In genomic region chr2:67983563-67983962, GRCm38 (mm10) we compare ENCODE assay signal across 35 mouse cellular contexts.
"Had no signal": no experiment of that assay in that cellular context is flagged by ENCODE, and none has a peak within 500 bp of the region (broad histone marks: within the 10 kb centered on the region; RNA-seq: fewer than 3 reads in every experiment).

No protein-coding gene starts in this region.

- H3K27me3 ChIP-seq: heart, embryonic 12.5 days; heart, embryonic 13.5 days; heart, embryonic 15.5 days; hindbrain, embryonic 12.5 days; hindbrain, embryonic 13.5 days; hindbrain, embryonic 15.5 days; intestine, embryonic 15.5 days; kidney, embryonic 15.5 days had no signal

- ATAC-seq: hindbrain, embryonic 16.5 days; hindbrain, postnatal 0 days; inflammation-experienced regulatory T-cells, adult 6 months; intestine, embryonic 15.5 days; intestine, embryonic 16.5 days; intestine, postnatal 0 days had no signal

- H3K36me3 ChIP-seq: heart, embryonic 10.5 days; heart, embryonic 12.5 days; heart, embryonic 13.5 days; heart, embryonic 15.5 days; hindbrain, embryonic 10.5 days; hindbrain, embryonic 12.5 days; hindbrain, embryonic 13.5 days; hindbrain, embryonic 15.5 days; intestine, embryonic 15.5 days; kidney, embryonic 15.5 days had no signal

- H3K9ac ChIP-seq: heart, embryonic 12.5 days; heart, embryonic 13.5 days; heart, embryonic 15.5 days; hindbrain, embryonic 12.5 days; hindbrain, embryonic 13.5 days; hindbrain, embryonic 14.5 days; hindbrain, embryonic 15.5 days; intestine, embryonic 15.5 days; kidney, embryonic 15.5 days had no signal

- H3K4me1 ChIP-seq: heart, embryonic 10.5 days; heart, embryonic 12.5 days; heart, embryonic 13.5 days; heart, embryonic 15.5 days; hindbrain, embryonic 10.5 days; hindbrain, embryonic 12.5 days; hindbrain, embryonic 13.5 days; hindbrain, embryonic 15.5 days; intestine, embryonic 15.5 days; kidney, embryonic 15.5 days had no signal

- H3K4me3 ChIP-seq: heart, embryonic 10.5 days; heart, embryonic 12.5 days; heart, embryonic 13.5 days; heart, embryonic 15.5 days; hindbrain, embryonic 10.5 days; hindbrain, embryonic 12.5 days; hindbrain, embryonic 13.5 days; hindbrain, embryonic 15.5 days; intestine, embryonic 15.5 days; kidney, embryonic 15.5 days; layer of hippocampus, adult 2 months had no signal

- H3K4me2 ChIP-seq: heart, embryonic 11.5 days; heart, embryonic 12.5 days; heart, embryonic 13.5 days; heart, embryonic 15.5 days; hindbrain, embryonic 12.5 days; hindbrain, embryonic 13.5 days; hindbrain, embryonic 14.5 days; hindbrain, embryonic 15.5 days; intestine, embryonic 15.5 days; kidney, embryonic 15.5 days had no signal

- H3K27ac ChIP-seq: heart, embryonic 10.5 days; heart, embryonic 13.5 days; heart, embryonic 15.5 days; hindbrain, embryonic 10.5 days; hindbrain, embryonic 12.5 days; hindbrain, embryonic 13.5 days; hindbrain, embryonic 14.5 days; hindbrain, embryonic 15.5 days; hindbrain, postnatal 0 days; intestine, embryonic 15.5 days; kidney, embryonic 15.5 days; kidney, postnatal 0 days; layer of hippocampus, adult 2 months had no signal

- DNase-seq: heart, postnatal 10 days; heart, postnatal 14 days; heart, postnatal 36 days; heart, postnatal 4 days; kidney, adult 11 months; kidney, adult 18-20 months; kidney, adult 2 months; kidney, adult 8-10 months; kidney, adult 9 months; kidney, postnatal 10 days; kidney, postnatal 14 days; kidney, postnatal 25 days; kidney, postnatal 36 days; kidney, postnatal 4 days; layer of hippocampus, adult 9-11 months; layer of hippocampus, postnatal 36 days had no signal

- H3K9me3 ChIP-seq: heart, embryonic 10.5 days; heart, embryonic 12.5 days; heart, embryonic 13.5 days; heart, embryonic 15.5 days; hindbrain, embryonic 10.5 days; hindbrain, embryonic 12.5 days; hindbrain, embryonic 13.5 days; hindbrain, embryonic 15.5 days; intestine, embryonic 15.5 days; kidney, embryonic 15.5 days had no signal
